Mouse (Mus musculus): ENCODE data around the gene Ablim2. TPM values are rescaled to one million over a fixed set of nuclear protein-coding genes. Genes with fewer than 3 reads are reported as not detected.

Ablim2 gene
- polyA plus RNA-seq, 1 experiment from 2014 or later = 2.5 TPM

DNA sequence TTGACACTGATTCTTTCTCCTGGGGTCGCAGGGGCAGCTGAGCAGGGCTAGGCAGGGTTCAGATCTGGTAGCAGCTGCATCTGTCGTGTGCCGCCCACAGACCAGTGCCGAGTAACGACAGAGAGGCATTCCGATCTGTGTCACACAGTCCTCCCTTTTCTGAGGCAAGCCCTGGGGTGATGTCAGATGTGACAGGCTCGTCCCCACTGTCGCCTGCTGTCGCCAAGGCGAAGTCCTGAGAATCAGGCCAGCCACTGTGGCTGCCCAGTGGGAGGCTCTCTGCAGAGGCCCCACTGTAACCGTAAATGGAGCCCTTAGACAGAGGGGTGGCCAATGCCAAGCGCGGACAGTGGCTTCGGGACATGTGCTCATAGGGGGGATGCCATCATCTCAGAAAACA lies 69.4 kb downstream of the Ablim2 start:
- no peaks in the 10 kb centered on the region for H3K36me3 ChIP-seq (ENCODE audit: control insufficient read depth, insufficient read depth, low read length)

DNA sequence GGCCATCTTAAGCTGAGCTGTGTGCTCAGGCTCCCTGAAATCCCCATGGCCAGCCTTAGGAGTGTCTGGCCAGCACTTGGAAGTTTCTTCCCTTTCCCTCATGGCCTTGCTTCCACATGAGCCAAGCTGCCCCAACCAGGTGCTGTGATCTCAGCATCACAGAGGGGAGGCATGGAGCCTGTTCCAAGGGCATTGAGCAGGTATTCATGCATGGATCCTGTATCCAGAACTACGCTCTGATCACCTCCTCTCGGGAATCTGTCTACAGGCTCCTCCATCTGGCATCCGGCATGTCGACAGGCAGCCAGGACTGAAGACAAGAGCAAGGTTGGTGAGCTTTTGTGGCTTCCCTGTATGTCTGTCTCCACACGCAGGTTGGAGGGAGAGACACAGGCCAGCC lies 70.2 kb downstream of the Ablim2 start:
- H3K4me3 ChIP-seq (ENCODE audit: low read length) = no peak overlapping the region
- no peaks in the 10 kb centered on the region for H3K9me3 ChIP-seq (ENCODE audit: control insufficient read depth, low read length)
- no peaks in the 10 kb centered on the region for H3K4me1 ChIP-seq (ENCODE audit: control insufficient read depth, insufficient read depth, low read length)
- no peak overlapping the region for H3K27ac ChIP-seq (ENCODE audit: low read depth, low read length)
- WGBS = 88% methylated on average over 5 of the region's 5 CpGs
- no peaks in the 10 kb centered on the region for H3K36me3 ChIP-seq (ENCODE audit: control insufficient read depth, insufficient read depth, low read length)
- H3K27me3 ChIP-seq (ENCODE audit: control insufficient read depth, insufficient read depth, low read length) = no peaks in the 10 kb centered on the region
- H3K4me2 ChIP-seq (replicated peaks; ENCODE audit: low read depth, low read length) = no peak overlapping the region
- ATAC-seq (ENCODE audit: low FRiP score, low TSS enrichment) = no peak
- H3K9ac ChIP-seq (ENCODE audit: low read depth, low read length) = no peak overlapping the region

More for the DNA sequence above, 69.4 kb downstream of the Ablim2 start:
- no peaks in the 10 kb centered on the region for H3K27me3 ChIP-seq (ENCODE audit: control insufficient read depth, insufficient read depth, low read length)
- H3K4me3 ChIP-seq (ENCODE audit: low read length) = no peak overlapping the region
- no peak for ATAC-seq (ENCODE audit: low FRiP score, low TSS enrichment)
- H3K4me1 ChIP-seq (ENCODE audit: control insufficient read depth, insufficient read depth, low read length) = no peaks in the 10 kb centered on the region
- no peak overlapping the region for H3K9ac ChIP-seq (ENCODE audit: low read depth, low read length)
- WGBS = 61% methylated on average over 14 of the region's 14 CpGs
- no peaks in the 10 kb centered on the region for H3K9me3 ChIP-seq (ENCODE audit: control insufficient read depth, low read length)
- H3K4me2 ChIP-seq (replicated peaks; ENCODE audit: low read depth, low read length) = no peak overlapping the region
- no peak overlapping the region for H3K27ac ChIP-seq (ENCODE audit: low read depth, low read length)

DNA sequence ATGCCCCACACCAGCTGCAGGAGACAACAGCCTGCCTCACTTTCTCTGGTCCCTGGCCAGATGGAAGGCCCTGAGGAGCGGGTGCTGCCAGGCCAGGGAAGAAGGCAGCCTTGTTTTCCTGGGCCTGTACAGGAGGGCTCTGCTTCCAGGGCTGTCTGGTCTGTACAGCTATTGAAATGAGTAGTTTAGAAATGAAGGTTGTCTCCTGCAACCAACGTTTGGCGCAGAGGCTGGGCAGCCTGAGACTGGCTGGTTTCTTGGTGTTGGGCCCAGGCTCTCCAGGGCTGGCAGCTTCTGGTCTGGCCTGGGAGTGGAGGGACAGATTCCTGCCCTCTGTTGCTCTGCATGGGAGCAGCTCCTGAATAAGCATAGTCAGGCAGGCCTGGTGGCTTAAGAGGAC lies 72.4 kb downstream of the Ablim2 start:
- Histone ChIP-seq H3K36me3 (ENCODE audit: control insufficient read depth, insufficient read depth, low read length) (no peaks in the 10 kb centered on the region), H3K9me3 (ENCODE audit: control insufficient read depth, low read length) (no peaks in the 10 kb centered on the region), H3K4me2 (replicated peaks; ENCODE audit: low read depth, low read length) (no peak overlapping the region), H3K27ac (ENCODE audit: low read depth, low read length) (no peak overlapping the region), H3K9ac (ENCODE audit: low read depth, low read length) (no peak overlapping the region), H3K4me3 (ENCODE audit: low read length) (no peak overlapping the region), H3K27me3 (ENCODE audit: control insufficient read depth, insufficient read depth, low read length) (no peaks in the 10 kb centered on the region), H3K4me1 (ENCODE audit: control insufficient read depth, insufficient read depth, low read length) (no peaks in the 10 kb centered on the region)
- 83% methylated on average over 3 of the region's 3 CpGs for WGBS
- ATAC-seq (ENCODE audit: low FRiP score, low TSS enrichment) = no peak

DNA sequence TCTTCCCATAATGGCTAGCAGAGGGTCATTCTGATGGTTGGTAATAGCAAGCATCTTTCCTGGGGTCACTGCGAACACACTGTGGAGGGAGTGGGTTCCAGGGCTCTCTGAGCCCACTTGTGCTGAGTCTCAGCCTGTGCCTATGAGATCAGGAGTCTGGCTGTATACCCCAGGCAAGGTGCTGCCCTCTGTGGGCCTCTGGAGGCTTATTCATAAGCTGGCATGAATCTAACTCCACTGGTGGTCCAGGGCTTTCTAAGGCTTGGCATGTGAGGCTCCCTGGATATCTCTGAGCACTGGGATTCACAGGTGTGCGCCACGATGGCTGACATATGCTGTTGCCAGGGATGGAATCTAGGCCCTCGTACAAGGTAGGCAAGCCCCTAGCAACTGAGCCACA lies 76.2 kb downstream of the Ablim2 start:
- H3K36me3 ChIP-seq (ENCODE audit: control insufficient read depth, insufficient read depth, low read length) = no peaks in the 10 kb centered on the region
- H3K27me3 ChIP-seq (ENCODE audit: control insufficient read depth, insufficient read depth, low read length) = no peaks in the 10 kb centered on the region
- no peak overlapping the region for H3K4me3 ChIP-seq (ENCODE audit: low read length)
- no peaks in the 10 kb centered on the region for H3K4me1 ChIP-seq (ENCODE audit: control insufficient read depth, insufficient read depth, low read length)
- no peaks in the 10 kb centered on the region for H3K9me3 ChIP-seq (ENCODE audit: control insufficient read depth, low read length)
- H3K4me2 ChIP-seq (replicated peaks; ENCODE audit: low read depth, low read length) = no peak overlapping the region
- H3K9ac ChIP-seq (ENCODE audit: low read depth, low read length) = no peak overlapping the region
- H3K27ac ChIP-seq (ENCODE audit: low read depth, low read length) = no peak overlapping the region
- ATAC-seq (ENCODE audit: low FRiP score, low TSS enrichment) = no peak
- 84% methylated on average over 4 of the region's 4 CpGs for WGBS

DNA sequence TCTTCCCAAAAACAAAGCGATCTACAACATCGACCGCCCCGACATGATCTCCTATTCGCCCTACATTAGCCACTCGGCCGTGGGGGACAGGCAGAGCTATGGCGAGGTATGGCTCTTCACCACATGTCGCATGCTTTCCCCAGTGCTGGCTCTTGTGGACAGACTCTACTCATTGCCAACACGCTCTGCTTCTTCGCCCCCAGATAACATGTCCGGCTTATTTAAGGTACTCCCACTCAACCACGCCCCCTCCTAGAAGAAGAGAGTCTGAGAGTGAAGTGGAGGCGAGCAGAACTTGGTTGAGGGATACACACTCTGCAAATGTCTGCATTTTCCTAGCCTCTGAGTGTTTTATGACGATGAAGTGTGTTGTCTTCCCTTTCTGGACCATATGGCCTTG lies 79.3 kb downstream of the Ablim2 start:
- H3K27ac ChIP-seq (ENCODE audit: low read depth, low read length) = no peak overlapping the region
- no peaks in the 10 kb centered on the region for H3K27me3 ChIP-seq (ENCODE audit: control insufficient read depth, insufficient read depth, low read length)
- H3K9me3 ChIP-seq (ENCODE audit: control insufficient read depth, low read length) = no peaks in the 10 kb centered on the region
- no peak overlapping the region for H3K4me3 ChIP-seq (ENCODE audit: low read length)
- no peaks in the 10 kb centered on the region for H3K4me1 ChIP-seq (ENCODE audit: control insufficient read depth, insufficient read depth, low read length)
- H3K9ac ChIP-seq (ENCODE audit: low read depth, low read length) = no peak overlapping the region
- no peak overlapping the region for H3K4me2 ChIP-seq (replicated peaks; ENCODE audit: low read depth, low read length)
- no peaks in the 10 kb centered on the region for H3K36me3 ChIP-seq (ENCODE audit: control insufficient read depth, insufficient read depth, low read length)
- 92% methylated on average over 15 of the region's 15 CpGs for WGBS
- no peak for ATAC-seq (ENCODE audit: low FRiP score, low TSS enrichment)

DNA sequence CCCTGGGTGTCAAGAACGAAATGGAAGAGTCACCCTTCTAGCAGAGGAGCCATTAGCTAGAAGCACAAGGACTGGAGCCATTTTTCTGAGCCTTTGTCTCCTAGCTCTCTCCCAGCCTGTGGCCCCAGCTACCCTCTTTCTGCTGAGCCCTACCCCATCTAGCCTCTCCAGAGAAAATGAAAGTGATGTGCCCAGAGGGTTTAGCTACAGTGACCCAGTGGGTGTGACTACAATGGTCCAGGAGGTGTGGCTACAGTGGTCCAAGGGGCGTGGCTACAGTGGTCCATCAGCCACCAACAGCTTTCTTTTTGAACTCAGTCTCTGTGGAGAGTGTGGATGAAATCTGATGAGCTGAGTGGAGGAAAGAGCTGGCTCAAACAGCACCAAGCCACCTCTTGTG lies 81.6 kb downstream of the Ablim2 start:
- H3K36me3 ChIP-seq (ENCODE audit: control insufficient read depth, insufficient read depth, low read length) = no peaks in the 10 kb centered on the region
- no peaks in the 10 kb centered on the region for H3K9me3 ChIP-seq (ENCODE audit: control insufficient read depth, low read length)
- no peak overlapping the region for H3K9ac ChIP-seq (ENCODE audit: low read depth, low read length)
- no peak overlapping the region for H3K4me2 ChIP-seq (replicated peaks; ENCODE audit: low read depth, low read length)
- no peak overlapping the region for H3K27ac ChIP-seq (ENCODE audit: low read depth, low read length)
- no peaks in the 10 kb centered on the region for H3K4me1 ChIP-seq (ENCODE audit: control insufficient read depth, insufficient read depth, low read length)
- H3K27me3 ChIP-seq (ENCODE audit: control insufficient read depth, insufficient read depth, low read length) = no peaks in the 10 kb centered on the region
- ATAC-seq (ENCODE audit: low FRiP score, low TSS enrichment) = no peak
- H3K4me3 ChIP-seq (ENCODE audit: low read length) = no peak overlapping the region
- 47% methylated on average over 2 of the region's 2 CpGs for WGBS

DNA sequence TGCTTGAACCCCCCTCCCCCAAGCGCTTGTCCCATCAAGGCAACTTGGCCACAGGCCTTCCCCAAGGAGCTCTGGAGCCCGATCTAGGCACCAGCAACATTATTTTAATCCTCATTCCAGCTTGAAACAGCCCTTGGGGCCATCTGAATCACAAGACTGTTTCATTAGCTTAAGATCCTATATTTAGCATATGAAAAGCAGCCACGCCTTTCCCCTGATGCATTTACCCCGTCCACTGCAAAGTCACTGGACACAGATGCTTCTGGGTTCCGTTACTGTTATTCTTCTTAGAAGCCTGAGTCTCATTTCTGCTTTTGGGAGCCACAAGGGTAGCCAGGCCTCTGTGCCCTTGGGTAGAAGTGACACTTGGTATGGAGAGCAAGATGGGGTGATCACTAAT lies 93.8 kb downstream of the Ablim2 start:
- Histone ChIP-seq H3K9ac (ENCODE audit: low read depth, low read length) (no peak overlapping the region), H3K27ac (ENCODE audit: low read depth, low read length) (no peak overlapping the region), H3K27me3 (ENCODE audit: control insufficient read depth, insufficient read depth, low read length) (no peaks in the 10 kb centered on the region; the same call in 1 of the 2 replicates), H3K4me3 (ENCODE audit: low read length) (no peak overlapping the region), H3K4me2 (replicated peaks; ENCODE audit: low read depth, low read length) (no peak overlapping the region), H3K9me3 (ENCODE audit: control insufficient read depth, low read length) (no peaks in the 10 kb centered on the region), H3K4me1 (ENCODE audit: control insufficient read depth, insufficient read depth, low read length) (no peaks in the 10 kb centered on the region), H3K36me3 (ENCODE audit: control insufficient read depth, insufficient read depth, low read length) (no peaks in the 10 kb centered on the region)
- no peak for ATAC-seq (ENCODE audit: low FRiP score, low TSS enrichment)
- WGBS = 77% methylated on average over 5 of the region's 5 CpGs

DNA sequence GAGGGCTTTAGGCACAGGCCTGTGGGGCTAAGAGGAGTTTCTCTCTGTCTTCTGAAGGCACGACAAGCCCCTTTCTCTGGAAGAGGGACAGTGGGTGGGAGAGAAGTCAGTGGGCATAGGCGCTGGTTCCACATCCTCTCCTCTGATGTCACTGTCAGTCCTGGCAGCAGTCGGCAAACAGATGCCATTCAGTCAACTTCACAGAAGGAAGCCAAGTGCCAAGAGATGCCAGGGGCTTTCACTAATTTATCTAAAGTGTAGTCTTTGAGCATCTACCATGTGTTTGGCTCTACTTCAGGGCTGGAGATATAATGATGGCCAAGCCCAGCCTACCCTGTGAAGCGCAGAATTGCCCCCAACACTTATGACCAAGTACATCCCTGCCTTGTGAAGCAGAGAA lies 95.8 kb downstream of the Ablim2 start:
- Histone ChIP-seq H3K27ac (ENCODE audit: low read depth, low read length) (no peak overlapping the region), H3K27me3 (ENCODE audit: control insufficient read depth, insufficient read depth, low read length) (no peaks in the 10 kb centered on the region), H3K9ac (ENCODE audit: low read depth, low read length) (no peak overlapping the region), H3K4me2 (replicated peaks; ENCODE audit: low read depth, low read length) (no peak overlapping the region), H3K4me1 (ENCODE audit: control insufficient read depth, insufficient read depth, low read length) (no peaks in the 10 kb centered on the region), H3K9me3 (ENCODE audit: control insufficient read depth, low read length) (no peaks in the 10 kb centered on the region), H3K36me3 (ENCODE audit: control insufficient read depth, insufficient read depth, low read length) (no peaks in the 10 kb centered on the region), H3K4me3 (ENCODE audit: low read length) (no peak overlapping the region)
- 92% methylated on average over 4 of the region's 4 CpGs for WGBS
- ATAC-seq (ENCODE audit: low FRiP score, low TSS enrichment) = no peak

DNA sequence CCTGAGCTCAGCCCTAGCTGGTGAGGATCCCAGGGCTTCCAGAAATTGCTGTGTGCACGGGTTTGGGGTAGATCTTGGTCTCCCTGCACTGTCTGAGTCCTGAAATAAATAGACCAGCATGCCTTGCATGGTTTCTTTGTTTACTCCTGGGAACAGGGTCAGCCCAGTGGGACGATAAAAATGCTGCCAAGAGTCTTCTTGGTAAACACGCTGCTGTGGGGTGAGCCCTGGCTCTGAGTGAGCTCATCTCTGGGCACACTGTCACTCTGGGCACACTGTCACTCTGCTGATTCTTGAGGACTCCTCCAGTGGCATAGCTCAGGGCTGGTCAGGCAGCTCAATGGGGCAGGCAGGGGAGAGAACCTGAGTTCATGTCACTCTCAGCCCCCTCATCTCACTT lies 98.6 kb downstream of the Ablim2 start:
- no peak overlapping the region for H3K27ac ChIP-seq (ENCODE audit: low read depth, low read length)
- H3K4me2 ChIP-seq (replicated peaks; ENCODE audit: low read depth, low read length) = no peak overlapping the region
- H3K9me3 ChIP-seq (ENCODE audit: control insufficient read depth, low read length) = no peaks in the 10 kb centered on the region
- no peaks in the 10 kb centered on the region for H3K36me3 ChIP-seq (ENCODE audit: control insufficient read depth, insufficient read depth, low read length)
- H3K4me1 ChIP-seq (ENCODE audit: control insufficient read depth, insufficient read depth, low read length) = no peaks in the 10 kb centered on the region
- ATAC-seq (ENCODE audit: low FRiP score, low TSS enrichment) = no peak
- H3K9ac ChIP-seq (ENCODE audit: low read depth, low read length) = no peak overlapping the region
- H3K4me3 ChIP-seq (ENCODE audit: low read length) = no peak overlapping the region
- H3K27me3 ChIP-seq (ENCODE audit: control insufficient read depth, insufficient read depth, low read length) = no peaks in the 10 kb centered on the region
- 53% methylated on average over 3 of the region's 3 CpGs for WGBS

DNA sequence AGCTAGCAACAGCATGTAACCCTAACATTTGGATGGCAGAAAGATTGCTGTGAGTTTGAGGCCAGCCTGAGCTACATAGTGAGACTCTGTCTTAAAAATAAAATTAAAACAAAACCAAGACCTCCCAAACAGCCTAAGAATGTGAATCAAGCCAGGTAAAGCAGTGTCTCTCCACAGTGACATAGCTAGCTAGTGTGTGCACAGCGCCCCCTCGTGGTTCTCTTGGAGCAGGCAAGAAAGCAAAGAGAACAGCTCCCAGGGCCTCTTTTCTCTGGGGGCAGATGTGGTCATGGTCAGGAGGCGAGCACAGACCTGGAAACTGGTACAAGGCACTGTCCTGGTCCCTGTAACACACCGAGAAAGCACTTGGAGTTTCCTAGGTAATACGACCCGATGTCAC lies 100.4 kb downstream of the Ablim2 start:
- Histone ChIP-seq H3K4me2 (replicated peaks; ENCODE audit: low read depth, low read length) (no peak overlapping the region), H3K4me3 (ENCODE audit: low read length) (no peak overlapping the region), H3K27me3 (ENCODE audit: control insufficient read depth, insufficient read depth, low read length) (no peaks in the 10 kb centered on the region), H3K9me3 (ENCODE audit: control insufficient read depth, low read length) (no peaks in the 10 kb centered on the region), H3K27ac (ENCODE audit: low read depth, low read length) (no peak overlapping the region), H3K4me1 (ENCODE audit: control insufficient read depth, insufficient read depth, low read length) (no peaks in the 10 kb centered on the region), H3K9ac (ENCODE audit: low read depth, low read length) (no peak overlapping the region), H3K36me3 (ENCODE audit: control insufficient read depth, insufficient read depth, low read length) (no peaks in the 10 kb centered on the region)
- WGBS = 19% methylated on average over 6 of the region's 6 CpGs
- 0 out of 2 replicates have a peak, but pooled peaks have one; percentile 36 for ATAC-seq (ENCODE audit: low FRiP score, low TSS enrichment)

Measured in kidney, embryonic 14.5 days (tissue).